Mouse (Mus musculus) ES-E14 (cell line): ENCODE results near the gene Grhl1.

Experiments
- CHD2 ChIP-seq: IDR thresholded peaks from 2 replicates; pipeline ENCODE4 v1.6.1; 2014; ENCODE audit warnings: mild to moderate bottlenecking, low read depth, low read length, inconsistent platforms
- HCFC1 ChIP-seq: IDR thresholded peaks from 2 replicates; pipeline ENCODE4 v1.6.1; 2012; ENCODE audit warnings: low read length, inconsistent platforms, borderline replicate concordance; ENCODE audit not compliant: insufficient read depth
- ZNF384 ChIP-seq: IDR thresholded peaks from 2 replicates; pipeline ENCODE4 v1.6.1; 2012; ENCODE audit warnings: low read depth, low read length, inconsistent platforms

GRCm38 (mm10) chr12:24573275-24573580 is 1.1 kb downstream of the Grhl1 start:
- no peak for TF ChIP-seq ZNF384
- TF ChIP-seq HCFC1, result no peak
- no peak for TF ChIP-seq CHD2
